Mouse (Mus musculus) olfactory bulb, adult 2 months (tissue): ENCODE data around the gene Fam167b. TPM values are rescaled to one million over a fixed set of nuclear protein-coding genes. Genes with fewer than 3 reads are reported as not detected.

Experiments used
- H3K27ac ChIP-seq: fragments of 200-500 bp; 2 replicates; pipeline ENCODE4 v1.5.1; 2012; ENCODE audit warnings: low read depth, low read length; ENCODE audit not compliant: insufficient read depth
- H3K4me1 ChIP-seq: fragments of 200-500 bp; 2 replicates; pipeline ENCODE4 v1.6.1; 2012; ENCODE audit warnings: low read length; ENCODE audit not compliant: control insufficient read depth, insufficient read depth
- H3K4me3 ChIP-seq: fragments of 200-500 bp; 2 replicates; pipeline ENCODE4 v1.5.1; 2012; ENCODE audit warnings: mild to moderate bottlenecking, low read depth, low read length, moderate library complexity; ENCODE audit not compliant: insufficient read depth
- CTCF ChIP-seq: fragments of 200-500 bp; IDR thresholded peaks from 2 replicates; pipeline ENCODE4 v1.5.1; 2012; ENCODE audit warnings: low read depth, mild to moderate bottlenecking, low read length, moderate library complexity; ENCODE audit not compliant: insufficient read depth
- POLR2A ChIP-seq: fragments of 200-500 bp; IDR thresholded peaks from 2 replicates; pipeline ENCODE4 v1.6.1; 2012; ENCODE audit warnings: mild to moderate bottlenecking, low read depth, low read length, moderate library complexity; ENCODE audit not compliant: insufficient read depth
- WGBS: fragments of 180-500 bp; shearing (Covaris S2); methylation state at CpG from one replicate; pipeline ENCODE4 v1.1.7; 2018; 5-methylcytosine and 5-hydroxymethylcytosine counted together
- polyA plus RNA-seq: library from polyadenylated mRNA; stranded (reverse); fragments of >200 nt; gene quantifications from 2 replicates; pipeline ENCODE4 v1.2.4, GENCODE M21; 2012; ENCODE audit warnings: low replicate concordance; ENCODE audit not compliant: missing spikeins, insufficient read depth, insufficient read length

Gene Fam167b
- polyA plus RNA-seq, 1 experiment: not detected

DNA sequence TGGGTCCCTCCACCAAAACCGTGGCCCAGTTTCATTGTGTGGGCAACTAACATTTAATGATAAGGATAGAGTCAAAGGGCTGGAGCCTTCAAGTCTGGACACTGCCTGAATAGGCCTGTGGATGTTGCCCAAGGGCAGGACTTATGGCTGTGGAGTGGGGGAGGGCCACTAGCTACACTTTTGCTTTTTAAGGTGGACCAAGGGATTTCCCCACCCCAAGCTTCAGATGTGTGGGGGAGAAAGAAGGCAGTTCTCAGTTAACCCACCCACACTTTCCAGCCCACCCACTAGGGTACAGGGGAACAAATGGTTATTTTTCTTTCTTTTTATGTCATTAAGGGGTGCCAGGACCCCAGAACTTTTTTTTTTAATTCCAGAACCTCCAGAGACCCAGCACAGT lies 6.0 kb upstream of the Fam167b start:
- TF ChIP-seq POLR2A (no peak), CTCF (no peak)
- WGBS: 74% methylated on average over 1 of the region's 1 CpGs
- H3K4me1 ChIP-seq: peaks cover 5% of the 10 kb centered on the region; the same call in 1 of the 2 replicates
- H3K4me3 ChIP-seq: no peak overlapping the region
- H3K27ac ChIP-seq: no peak overlapping the region

GRCm38 (mm10) chr4:129582251-129582650 lies 3.9 kb upstream of the Fam167b start:
- H3K27ac ChIP-seq: no peak overlapping the region
- TF ChIP-seq CTCF: no peak
- TF ChIP-seq POLR2A: no peak
- no peak overlapping the region for H3K4me3 ChIP-seq
- peaks cover 5% of the 10 kb centered on the region; the same call in 1 of the 2 replicates for H3K4me1 ChIP-seq
- WGBS: 88% methylated on average over 1 of the region's 1 CpGs

DNA sequence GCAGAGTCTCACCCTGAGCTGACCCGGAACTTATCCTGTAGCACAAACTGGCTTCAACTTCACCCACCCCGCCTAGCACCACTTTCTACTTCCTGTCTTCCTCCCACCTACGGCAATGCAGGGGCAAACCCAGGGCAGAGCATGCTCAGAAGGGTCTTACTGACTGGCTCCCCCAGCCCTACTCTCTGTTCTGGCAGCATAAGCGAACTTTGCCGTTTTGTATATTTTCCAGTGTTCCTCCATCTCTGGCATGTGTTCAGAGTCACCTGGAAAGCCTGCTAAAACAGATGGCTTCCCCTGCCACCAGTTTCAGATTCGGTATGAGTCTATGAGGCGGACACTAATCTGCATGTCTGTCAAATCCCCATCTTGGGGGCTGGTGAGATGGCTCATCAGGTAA lies 2.0 kb upstream of the Fam167b start:
- 78% methylated on average over 7 of the region's 7 CpGs for WGBS
- peaks cover 8% of the 10 kb centered on the region; the same call in 1 of the 2 replicates for H3K4me1 ChIP-seq
- TF ChIP-seq CTCF (no peak), POLR2A (no peak)
- no peak overlapping the region for H3K4me3 ChIP-seq
- H3K27ac ChIP-seq: no peak overlapping the region

- no peak for TF ChIP-seq CTCF
- TF ChIP-seq POLR2A: no peak
- WGBS: 89% methylated on average over 7 of the region's 7 CpGs
- H3K27ac ChIP-seq: no peak overlapping the region
These were observed 661 bp downstream of the Fam167b start for GRCm38 (mm10) chr4:129577688-129578087.

DNA sequence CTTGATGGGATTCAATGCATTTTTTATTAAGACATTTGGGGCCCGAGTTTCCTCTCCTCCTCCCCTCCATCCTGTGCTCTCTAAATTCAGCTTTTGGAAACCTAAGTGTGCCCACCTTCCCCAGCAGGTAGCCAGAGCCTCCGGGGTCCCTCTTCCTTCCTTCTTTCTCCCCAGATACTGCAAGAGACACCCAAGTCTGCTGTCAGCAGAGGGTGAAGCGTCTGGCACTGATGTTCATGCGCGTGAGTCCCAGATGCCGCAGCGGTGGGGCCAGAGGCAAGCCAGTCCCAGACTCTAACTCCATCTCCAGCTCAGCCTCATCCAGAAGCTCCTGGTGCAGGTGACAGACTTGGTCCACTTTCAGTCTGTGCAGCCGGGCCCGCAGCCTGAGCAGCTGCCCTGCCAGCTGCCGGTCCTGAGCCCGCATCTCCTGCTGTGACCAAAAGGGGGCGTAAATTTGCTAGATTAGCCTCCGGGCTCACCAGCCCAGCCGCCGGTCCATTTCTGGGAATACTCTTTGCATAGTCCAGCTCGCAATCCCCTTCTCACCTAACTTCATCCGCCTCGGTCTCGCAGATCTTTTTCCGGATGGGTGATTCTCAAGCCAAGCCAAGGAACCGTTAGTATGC lies 1.4 kb downstream of the Fam167b start:
- H3K4me3 ChIP-seq: no peak overlapping the region
- TF ChIP-seq POLR2A (no peak), CTCF (peak; percentile 43; the same call in 1 of the 2 replicates)
- WGBS: 27% methylated on average over 21 of the region's 21 CpGs
- H3K27ac ChIP-seq: no peak overlapping the region
- H3K4me1 ChIP-seq: peaks cover 3% of the 10 kb centered on the region; the same call in 1 of the 2 replicates

More at GRCm38 (mm10) chr4:129577688-129578087, 661 bp downstream of the Fam167b start:
- Histone ChIP-seq H3K4me3 (no peak overlapping the region), H3K4me1 (peaks cover 3% of the 10 kb centered on the region; the same call in 1 of the 2 replicates)

GRCm38 (mm10) chr4:129575171-129575844 lies 3.0 kb downstream of the Fam167b start:
- no peak for TF ChIP-seq POLR2A
- TF ChIP-seq CTCF: no peak
- Histone ChIP-seq H3K27ac (no peak overlapping the region), H3K4me3 (no peak overlapping the region), H3K4me1 (peaks cover 3% of the 10 kb centered on the region; the same call in 1 of the 2 replicates)
- 62% methylated on average over 8 of the region's 8 CpGs for WGBS

GRCm38 (mm10) chr4:129573430-129573829 lies 4.9 kb downstream of the Fam167b start, which contains the start of gene Lck:
Gene Lck (minus strand): TSS chr4:129573641.
- TF ChIP-seq POLR2A (no peak), CTCF (no peak)
- WGBS: 94% methylated on average over 8 of the region's 8 CpGs
- no peak within 1 kb of the TSS for H3K27ac ChIP-seq

GRCm38 (mm10) chr4:129573093-129573370 lies 5.3 kb downstream of the Fam167b start:
- 100% methylated on average over 4 of the region's 4 CpGs for WGBS
- no peak for TF ChIP-seq CTCF
- no peak for TF ChIP-seq POLR2A
- Histone ChIP-seq H3K4me1 (peaks cover 3% of the 10 kb centered on the region; the same call in 1 of the 2 replicates), H3K27ac (no peak overlapping the region), H3K4me3 (no peak overlapping the region)

More at GRCm38 (mm10) chr4:129573430-129573829, 4.9 kb downstream of the Fam167b start, which contains the start of gene Lck:
- Histone ChIP-seq H3K4me1 (peaks cover 3% of the 10 kb centered on the region; the same call in 1 of the 2 replicates), H3K4me3 (no peak within 1 kb of the TSS)
